Mouse (Mus musculus) cerebellum, adult 2 months (tissue): ENCODE results near the gene Hlx. TPM values are rescaled to one million over a fixed set of nuclear protein-coding genes. Genes with fewer than 3 reads are reported as not detected.

Source experiments
- DNase-seq, 2 experiments: peaks; one replicate each; pipeline ENCODE4 v3.0.0; 2021
- H3K27ac ChIP-seq: fragments of 200-500 bp; 2 replicates; pipeline ENCODE4 v1.5.1; 2012; ENCODE audit warnings: low read length, control low read depth, inconsistent platforms; ENCODE audit not compliant: insufficient read depth
- H3K27me3 ChIP-seq: fragments of 200-500 bp; 2 replicates; pipeline ENCODE4 v1.6.1; 2012; ENCODE audit warnings: inconsistent platforms, mild to moderate bottlenecking, low read length, moderate library complexity; ENCODE audit not compliant: control insufficient read depth, insufficient read depth
- H3K4me1 ChIP-seq: fragments of 200-500 bp; 2 replicates; pipeline ENCODE4 v1.6.1; 2011; ENCODE audit warnings: low read length; ENCODE audit not compliant: control insufficient read depth, insufficient read depth
- H3K4me3 ChIP-seq: fragments of 200-500 bp; replicated peaks from 2 replicates; pipeline ENCODE3; 2011; ENCODE audit warnings: mild to moderate bottlenecking, low read depth, low read length, control low read depth; ENCODE audit not compliant: insufficient read depth
- CTCF ChIP-seq: fragments of 200-500 bp; IDR thresholded peaks from 2 replicates; pipeline ENCODE4 v1.5.1; 2011; ENCODE audit warnings: low read depth, mild to moderate bottlenecking, control low read depth, low read length, moderate library complexity, borderline replicate concordance; ENCODE audit not compliant: insufficient read depth
- POLR2A ChIP-seq: fragments of 200-500 bp; IDR thresholded peaks from 2 replicates; pipeline ENCODE4 v1.6.1; 2011; ENCODE audit warnings: low read length, control low read depth, borderline replicate concordance; ENCODE audit not compliant: insufficient read depth
- WGBS: fragments of 180-500 bp; shearing (Covaris S2); methylation state at CpG from one replicate; pipeline ENCODE4 v1.1.7; 2018; 5-methylcytosine and 5-hydroxymethylcytosine counted together
- polyA plus RNA-seq: library from polyadenylated mRNA; depleted of rRNA; stranded (reverse); fragments of >200 nt; gene quantifications from 2 replicates; pipeline ENCODE4 v1.2.3, GENCODE M21; 2012; rRNA removed

The Hlx gene
- polyA plus RNA-seq, 1 experiment = 1.1 TPM

- 63% methylated on average over 10 of the region's 10 CpGs for WGBS
- no peak overlapping the region for H3K4me3 ChIP-seq
Observed at GRCm38 (mm10) chr1:184692204-184692904, 40.1 kb downstream of the Hlx start.

GRCm38 (mm10) chr1:184691240-184691639 is 41.2 kb downstream of the Hlx start:
- Histone ChIP-seq H3K4me3 (no peak overlapping the region), H3K27me3 (no peaks in the 10 kb centered on the region), H3K27ac (no peak overlapping the region), H3K4me1 (no peaks in the 10 kb centered on the region)
- WGBS = 87% methylated on average over 8 of the region's 8 CpGs
- TF ChIP-seq CTCF (no peak), POLR2A (no peak)
- no peak for DNase-seq

More at GRCm38 (mm10) chr1:184692204-184692904, 40.1 kb downstream of the Hlx start:
- Histone ChIP-seq H3K27me3 (no peaks in the 10 kb centered on the region), H3K4me1 (no peaks in the 10 kb centered on the region), H3K27ac (no peak overlapping the region)
- no peak for DNase-seq
- TF ChIP-seq POLR2A (no peak), CTCF (no peak)

GRCm38 (mm10) chr1:184688026-184688425 is 44.4 kb downstream of the Hlx start:
- WGBS = 45% methylated on average over 7 of the region's 7 CpGs
- Histone ChIP-seq H3K4me3 (no peak overlapping the region), H3K27ac (no peak overlapping the region), H3K27me3 (no peaks in the 10 kb centered on the region), H3K4me1 (no peaks in the 10 kb centered on the region)
- no peak for TF ChIP-seq POLR2A
- no peak for DNase-seq

- WGBS = 90% methylated on average over 4 of the region's 4 CpGs
- H3K4me1 ChIP-seq = no peaks in the 10 kb centered on the region
- no peaks in the 10 kb centered on the region for H3K27me3 ChIP-seq
- H3K4me3 ChIP-seq = no peak overlapping the region
- no peak for DNase-seq
- no peak overlapping the region for H3K27ac ChIP-seq
- TF ChIP-seq POLR2A = no peak
- no peak for TF ChIP-seq CTCF
Observed at GRCm38 (mm10) chr1:184687512-184687911, 44.9 kb downstream of the Hlx start.

- WGBS = 42% methylated on average over 6 of the region's 6 CpGs
- TF ChIP-seq CTCF (no peak), POLR2A (no peak)
- no peak overlapping the region for H3K27ac ChIP-seq
- DNase-seq = no peak
- H3K4me3 ChIP-seq = no peak overlapping the region
- no peaks in the 10 kb centered on the region for H3K4me1 ChIP-seq
- no peaks in the 10 kb centered on the region for H3K27me3 ChIP-seq
Observed at GRCm38 (mm10) chr1:184683541-184683940, 48.9 kb downstream of the Hlx start.

DNA sequence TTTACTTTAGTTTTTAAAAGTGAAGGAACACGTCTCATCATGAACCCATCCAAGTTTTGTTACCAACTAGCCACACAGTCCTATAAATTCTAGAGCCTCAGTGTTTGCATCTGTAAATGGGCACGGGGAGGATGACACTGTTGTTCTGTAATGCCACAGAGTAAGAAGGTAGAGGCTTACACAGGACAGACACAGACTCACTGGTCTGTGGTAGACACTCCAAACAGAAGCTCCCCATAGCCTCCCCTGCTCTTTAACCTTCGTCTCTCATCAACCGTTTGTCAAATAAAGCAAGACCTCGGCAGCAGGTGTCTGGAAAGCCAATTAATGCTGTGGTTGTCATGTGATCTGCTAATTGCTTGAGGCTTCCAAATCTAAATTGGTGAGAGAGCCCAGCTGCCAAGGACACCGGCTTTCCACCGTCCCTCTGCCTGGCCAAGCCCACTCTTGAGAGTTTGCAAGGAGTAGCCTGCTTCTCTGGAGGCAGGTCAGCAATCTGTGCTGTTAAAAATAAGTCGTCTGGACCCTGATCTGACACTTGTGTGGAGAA is 52.9 kb downstream of the Hlx start:
- no peaks in the 10 kb centered on the region for H3K4me1 ChIP-seq
- 34% methylated on average over 8 of the region's 8 CpGs for WGBS
- H3K4me3 ChIP-seq = no peak overlapping the region
- H3K27me3 ChIP-seq = no peaks in the 10 kb centered on the region
- H3K27ac ChIP-seq = no peak overlapping the region
- no peak for TF ChIP-seq CTCF
- no peak for TF ChIP-seq POLR2A
- DNase-seq = no peak

- Histone ChIP-seq H3K4me1 (no peaks in the 10 kb centered on the region), H3K27ac (no peak overlapping the region), H3K27me3 (no peaks in the 10 kb centered on the region), H3K4me3 (no peak overlapping the region)
- DNase-seq = no peak
- TF ChIP-seq POLR2A (no peak), CTCF (no peak)
- WGBS = 67% methylated on average over 2 of the region's 2 CpGs
Observed at GRCm38 (mm10) chr1:184677641-184678040, 54.8 kb downstream of the Hlx start.

Other genes with a start within 250 kb of the Hlx start
- 0.16 TPM in 1 of 2 replicates, not detected in the other for gene Marc1, start 78.7 kb upstream of the Hlx start, polyA plus RNA-seq
- 64.9 and 76.3 TPM in 2 replicates for gene Marc2, start 113.8 kb upstream of the Hlx start, polyA plus RNA-seq
- gene C130074G19Rik, start 150.6 kb upstream of the Hlx start, polyA plus RNA-seq = 6.0 and 7.4 TPM in 2 replicates